Mouse (Mus musculus) small intestine, adult 2 months (tissue): ENCODE results near the gene Ylpm1. TPM values are rescaled to one million over a fixed set of nuclear protein-coding genes. Genes with fewer than 3 reads are reported as not detected.
A peak's percentile ranks its signal among the peaks of the same experiment; 100 is the strongest.

ENCODE experiments used
- H3K27ac ChIP-seq: fragments of 200-500 bp; 2 replicates; pipeline ENCODE4 v1.5.1; 2012; ENCODE audit warnings: low read depth, low read length, control low read depth, inconsistent platforms; ENCODE audit not compliant: insufficient read depth
- H3K27me3 ChIP-seq: fragments of 200-500 bp; 2 replicates; pipeline ENCODE4 v1.6.1; 2012; ENCODE audit warnings: mild to moderate bottlenecking, moderate library complexity, low read length, inconsistent platforms; ENCODE audit not compliant: control insufficient read depth, insufficient read depth
- H3K36me3 ChIP-seq: fragments of 200-500 bp; 2 replicates; pipeline ENCODE4 v1.6.1; 2012; ENCODE audit warnings: mild to moderate bottlenecking, low read length, control low read depth, inconsistent platforms; ENCODE audit not compliant: control insufficient read depth, insufficient read depth
- H3K4me1 ChIP-seq: fragments of 200-500 bp; 2 replicates; pipeline ENCODE4 v1.6.1; 2012; ENCODE audit warnings: low read length, inconsistent platforms, mixed read lengths; ENCODE audit not compliant: control insufficient read depth, insufficient read depth, insufficient read length
- H3K4me3 ChIP-seq: fragments of 200-500 bp; 2 replicates; pipeline ENCODE4 v1.5.1; 2012; ENCODE audit warnings: low read depth, mild to moderate bottlenecking, control low read depth, inconsistent platforms, low read length, moderate library complexity
- CTCF ChIP-seq: fragments of 200-500 bp; IDR thresholded peaks from 2 replicates; pipeline ENCODE4 v1.5.1; 2012; ENCODE audit warnings: low read depth, mild to moderate bottlenecking, control low read depth, inconsistent platforms, low read length, moderate library complexity, mixed read lengths; ENCODE audit not compliant: insufficient replicate concordance, insufficient read length; ENCODE audit errors: extremely low read depth
- POLR2A ChIP-seq: fragments of 200-500 bp; IDR thresholded peaks from 2 replicates; pipeline ENCODE4 v1.6.1; 2012; ENCODE audit warnings: low read depth, mild to moderate bottlenecking, control low read depth, inconsistent platforms, low read length, moderate library complexity
- WGBS: fragments of 180-500 bp; shearing (Covaris S2); methylation state at CpG from one replicate; pipeline ENCODE4 v1.1.7; 2018; 5-methylcytosine and 5-hydroxymethylcytosine counted together
- polyA plus RNA-seq: library from polyadenylated mRNA; depleted of rRNA; stranded (reverse); fragments of >200 nt; gene quantifications from 2 replicates; pipeline ENCODE4 v1.2.3, GENCODE M21; 2012

Ylpm1 gene
- polyA plus RNA-seq, 1 experiment, result 11.9 TPM

DNA sequence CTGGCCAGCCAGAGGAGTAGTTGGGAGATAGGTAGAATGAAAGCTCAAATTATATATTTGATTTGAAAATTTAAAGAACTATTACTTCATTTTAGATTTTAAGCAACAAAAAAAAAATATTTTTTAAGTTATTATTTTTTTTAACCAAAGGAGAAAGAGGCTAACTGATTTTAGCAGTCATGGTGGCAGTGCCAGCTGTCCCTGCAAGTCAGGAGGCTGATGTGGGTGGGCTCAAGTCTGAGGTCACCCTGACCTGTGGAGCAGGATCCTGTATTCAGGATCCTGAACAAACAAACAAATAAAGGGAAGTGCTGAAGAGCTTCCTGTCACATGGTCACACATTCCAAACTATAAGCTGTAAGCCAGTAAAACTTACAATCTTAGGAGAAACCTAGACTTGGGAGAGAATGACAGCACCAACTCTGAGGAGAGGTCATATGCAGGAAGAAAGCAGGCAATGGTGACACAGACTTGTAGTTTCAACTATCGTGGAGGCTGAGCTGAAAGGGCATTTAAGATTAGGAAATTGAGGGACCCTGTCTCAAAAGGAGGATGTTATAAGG is 37.2 kb upstream of the Ylpm1 start:
- peaks cover 15% of the 10 kb centered on the region for H3K36me3 ChIP-seq
- no peak for TF ChIP-seq CTCF
- TF ChIP-seq POLR2A, result no peak
- H3K27me3 ChIP-seq, result no peaks in the 10 kb centered on the region
- WGBS, result 84% methylated on average over 1 of the region's 1 CpGs
- H3K4me3 ChIP-seq, result no peak overlapping the region
- H3K27ac ChIP-seq, result no peak overlapping the region
- no peaks in the 10 kb centered on the region for H3K4me1 ChIP-seq

DNA sequence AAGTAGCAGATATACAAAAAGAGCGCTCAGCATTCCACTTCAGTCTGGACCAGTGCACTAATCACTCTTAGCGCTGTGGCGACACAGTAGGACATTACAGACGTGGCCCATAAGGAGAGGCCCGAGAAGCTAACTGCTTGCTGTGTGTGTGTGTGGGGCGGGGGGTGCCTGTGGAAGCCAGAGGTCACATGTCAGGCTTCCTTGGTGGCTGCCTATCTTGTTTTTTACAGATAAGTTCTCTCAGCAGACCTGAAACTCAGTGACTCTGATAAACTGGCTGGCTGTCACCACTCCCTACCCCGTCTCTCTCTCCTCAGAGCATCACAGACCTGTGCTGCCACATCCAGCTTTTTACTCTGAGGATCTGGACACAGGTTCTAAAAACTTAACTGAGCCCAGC is 33.5 kb upstream of the Ylpm1 start:
- 86% methylated on average over 7 of the region's 7 CpGs for WGBS
- Histone ChIP-seq H3K36me3 (peaks cover 12% of the 10 kb centered on the region), H3K4me1 (no peaks in the 10 kb centered on the region)

DNA sequence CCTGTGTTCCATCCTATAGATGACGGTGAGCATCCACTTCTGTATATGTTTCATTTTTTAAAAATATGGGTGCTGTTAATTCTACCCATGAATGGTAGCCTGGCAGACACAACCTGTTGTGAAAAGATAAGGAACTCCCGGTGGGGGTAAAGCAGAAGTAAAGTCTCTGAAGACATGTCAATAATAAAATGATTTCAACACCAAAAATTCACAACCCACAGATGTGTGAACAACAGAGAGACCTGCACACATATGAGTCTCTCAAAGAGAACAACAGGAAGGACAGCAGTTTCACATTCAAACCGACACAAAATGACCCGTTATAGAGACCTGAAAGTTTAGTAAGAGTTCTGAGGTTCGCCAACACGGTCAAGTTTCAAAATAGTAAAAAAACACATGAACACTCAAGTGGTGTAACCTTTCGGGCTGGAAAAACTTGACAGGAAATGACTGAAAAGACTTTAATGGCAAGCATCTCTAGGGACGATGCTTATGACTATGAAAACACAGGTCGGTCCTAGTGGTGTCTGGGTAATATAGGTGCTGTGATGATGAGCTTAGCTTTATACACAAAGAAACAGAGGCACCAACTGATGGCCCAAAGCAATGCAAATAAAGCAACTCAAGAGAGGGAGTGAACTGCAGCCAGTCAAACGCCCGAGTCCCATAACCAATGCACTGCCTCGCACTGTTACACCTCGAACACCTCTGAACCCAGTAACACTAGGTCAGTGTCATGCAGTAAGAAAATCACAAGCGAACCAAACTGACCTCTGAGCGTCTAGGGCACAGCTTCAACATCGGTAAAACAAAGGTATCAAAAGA is 27.1 kb upstream of the Ylpm1 start:
- peaks cover 17% of the 10 kb centered on the region for H3K36me3 ChIP-seq
- no peaks in the 10 kb centered on the region for H3K27me3 ChIP-seq
- H3K4me1 ChIP-seq, result peaks cover 5% of the 10 kb centered on the region
- peak overlapping the region; percentile 58 for H3K27ac ChIP-seq
- peak overlapping the region; percentile 56 for H3K4me3 ChIP-seq
- WGBS, result 54% methylated on average over 16 of the region's 16 CpGs
- TF ChIP-seq POLR2A (no peak), CTCF (no peak)

More for the DNA sequence above, 33.5 kb upstream of the Ylpm1 start:
- Histone ChIP-seq H3K4me3 (no peak overlapping the region), H3K27me3 (no peaks in the 10 kb centered on the region), H3K27ac (no peak overlapping the region)
- TF ChIP-seq POLR2A (no peak), CTCF (no peak)

DNA sequence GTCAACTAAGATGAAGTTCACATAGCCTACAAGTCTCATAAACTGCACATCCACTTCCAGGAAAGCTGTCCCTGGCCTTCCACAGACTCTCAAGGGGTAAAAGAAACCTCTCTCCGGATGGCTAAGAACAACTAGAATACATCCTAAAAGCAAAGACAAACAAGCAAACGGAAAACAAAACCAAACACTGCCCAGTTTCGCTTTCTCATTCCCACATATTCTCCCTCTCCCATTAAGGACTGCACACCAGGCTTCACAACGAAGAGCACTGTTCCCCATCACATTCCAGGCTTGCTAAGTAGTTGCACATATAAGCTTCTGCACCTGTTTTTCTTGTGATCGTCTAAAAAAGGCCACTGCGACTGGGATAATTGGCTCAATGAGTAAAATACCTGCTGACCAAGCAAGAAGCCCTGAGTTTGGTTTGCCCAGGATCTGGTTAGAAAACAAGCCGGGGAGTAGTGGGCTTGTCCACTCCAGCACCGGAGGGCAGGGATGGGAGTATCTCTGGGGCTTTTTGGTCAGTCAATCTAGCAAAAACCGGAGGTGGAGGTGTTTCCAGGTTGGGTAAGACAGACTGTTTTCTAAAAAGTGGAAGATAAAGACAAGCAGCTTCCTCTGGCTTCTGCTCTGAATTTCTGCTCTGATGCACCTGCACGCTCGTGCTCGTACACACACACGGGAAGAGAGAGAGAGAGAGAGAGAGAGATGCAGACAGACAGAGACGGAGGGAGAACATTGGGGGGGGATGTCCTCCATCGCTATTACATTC is 26.3 kb upstream of the Ylpm1 start:
- Histone ChIP-seq H3K4me3 (peak overlapping the region; percentile 97), H3K27me3 (no peaks in the 10 kb centered on the region), H3K27ac (peak overlapping the region; percentile 58), H3K36me3 (peaks cover 19% of the 10 kb centered on the region), H3K4me1 (peaks cover 5% of the 10 kb centered on the region)
- no peak for TF ChIP-seq POLR2A
- TF ChIP-seq CTCF, result no peak
- 7% methylated on average over 15 of the region's 15 CpGs for WGBS

DNA sequence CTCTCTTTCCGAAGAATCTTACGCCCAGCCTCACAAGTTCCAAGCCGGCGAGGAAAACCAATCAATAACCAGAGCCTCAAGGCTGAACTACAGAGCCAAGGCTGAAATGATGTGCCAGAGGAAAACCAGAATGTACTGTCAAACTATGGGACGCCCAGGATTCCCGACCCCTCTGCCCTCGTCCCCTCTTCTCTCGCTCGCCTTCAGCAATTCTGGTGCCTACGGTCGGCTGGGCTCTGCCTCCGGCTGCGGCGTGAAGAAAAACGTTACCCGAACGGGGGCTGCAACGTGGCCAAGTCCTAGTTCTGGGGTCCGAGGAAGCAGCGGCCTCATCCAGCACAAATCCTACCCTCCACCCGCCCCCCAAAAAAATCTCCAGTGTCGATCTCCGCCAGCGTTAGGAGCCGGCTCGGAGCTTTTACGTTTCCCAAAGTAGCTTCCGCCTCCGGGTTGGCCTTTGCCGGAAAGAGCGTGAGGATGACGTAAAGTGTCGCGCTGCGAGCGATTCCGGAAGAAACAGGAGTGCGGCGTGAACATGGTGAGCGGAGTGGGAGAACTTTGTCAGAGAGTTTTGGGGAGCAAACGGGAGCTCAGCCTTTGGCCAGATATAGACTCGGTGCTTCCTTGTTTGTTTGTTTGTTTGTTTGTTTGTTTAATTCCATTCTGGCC is 25.6 kb upstream of the Ylpm1 start, which contains the start of the genes Fcf1 and Arel1:
Fcf1 (plus strand) TSS at position 470 of the 669 bp plus-strand sequence.
Arel1 (minus strand) TSS at position 473 of the 669 bp plus-strand sequence.
- Histone ChIP-seq H3K4me1 (peaks cover 5% of the 10 kb centered on the region), H3K27me3 (no peaks in the 10 kb centered on the region), H3K27ac (peak within 1 kb of the TSS; percentile 58), H3K36me3 (peaks cover 20% of the 10 kb centered on the region), H3K4me3 (peak within 1 kb of the TSS; percentile 97)
- under 1% methylated on average over 42 of the region's 42 CpGs for WGBS
- TF ChIP-seq POLR2A, result peak; percentile 49; the same call in 1 of the 2 replicates
- no peak for TF ChIP-seq CTCF

DNA sequence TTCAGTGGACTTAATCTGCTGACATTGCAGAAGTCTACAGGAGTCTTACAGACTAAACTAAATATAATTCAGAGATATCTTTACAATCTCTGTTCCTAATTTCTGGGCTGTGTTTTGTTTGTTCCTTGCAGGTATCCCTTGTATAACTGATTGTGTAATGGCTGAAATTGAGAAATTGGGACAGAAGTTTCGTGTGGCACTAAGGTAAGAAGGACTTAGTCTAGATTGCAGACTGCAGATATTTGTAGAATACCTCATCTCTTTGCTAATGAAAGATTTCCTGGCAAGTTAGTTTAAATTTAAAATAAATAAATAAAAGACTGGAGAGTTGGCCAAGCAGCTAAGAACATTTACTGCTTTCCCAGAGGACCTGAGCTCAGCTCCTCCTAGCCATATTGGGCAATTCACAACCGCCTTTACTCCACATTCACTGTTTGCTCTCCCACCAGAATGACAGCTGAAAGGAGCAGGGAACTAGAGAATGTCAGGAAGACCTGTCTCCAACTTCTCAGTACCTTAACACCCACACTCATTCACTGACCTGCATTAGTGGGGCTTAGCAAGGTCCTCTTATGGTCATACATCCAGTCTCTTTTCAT is 16.8 kb upstream of the Ylpm1 start:
- no peak overlapping the region for H3K27ac ChIP-seq
- no peaks in the 10 kb centered on the region for H3K4me1 ChIP-seq
- 84% methylated on average over 2 of the region's 2 CpGs for WGBS
- H3K36me3 ChIP-seq, result peaks cover 65% of the 10 kb centered on the region
- no peak overlapping the region for H3K4me3 ChIP-seq
- no peaks in the 10 kb centered on the region for H3K27me3 ChIP-seq
- TF ChIP-seq POLR2A (no peak), CTCF (no peak)
